Mouse (Mus musculus): ENCODE measurements around the gene Mex3d. TPM values are rescaled to one million over a fixed set of nuclear protein-coding genes. Genes with fewer than 3 reads are reported as not detected.
A peak's percentile ranks its signal among the peaks of the same experiment; 100 is the strongest.

Mex3d gene
- total and polyA plus RNA-seq, 3 experiments, result 15.6 to 18.8 TPM; not detected in 1

DNA sequence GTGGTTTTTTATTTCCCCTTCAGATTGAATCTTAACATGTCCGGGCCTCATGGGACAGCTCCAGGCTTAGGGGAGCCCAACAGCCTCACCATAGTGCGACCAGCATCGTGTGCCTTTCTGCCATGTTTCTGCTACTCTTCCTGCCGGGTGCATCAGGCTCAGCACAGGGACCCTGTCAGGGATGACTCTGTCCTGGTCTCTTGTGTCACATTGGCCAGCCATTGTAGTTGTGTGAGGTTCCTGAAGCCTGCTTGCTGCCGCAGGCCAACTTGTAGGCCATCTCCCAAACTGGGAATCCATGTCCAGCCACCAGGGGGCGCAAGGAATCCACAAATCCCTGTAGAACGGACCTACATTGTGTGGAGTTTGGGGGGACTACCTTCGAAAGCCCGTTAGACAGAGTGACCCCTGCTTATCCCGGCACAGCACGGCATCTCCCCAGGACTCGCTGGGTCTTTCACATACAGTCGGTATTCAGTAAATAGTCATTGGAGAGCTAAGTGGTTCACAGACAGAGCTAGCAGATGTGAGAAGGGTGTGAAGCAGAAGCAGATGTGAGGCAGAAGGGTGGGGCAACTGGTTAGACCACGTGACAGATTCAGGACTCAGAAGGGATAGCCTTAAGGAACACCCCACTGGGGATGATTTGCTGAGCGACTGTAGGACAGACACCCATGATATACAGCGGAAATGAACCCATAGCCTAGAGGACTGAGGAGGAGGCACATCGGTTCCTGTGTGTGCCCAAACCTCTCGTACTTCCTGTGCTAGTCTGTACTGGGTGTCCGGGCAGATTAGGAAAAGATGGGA lies 47.3 kb downstream of the Mex3d start:
- Histone ChIP-seq H3K27me3 (ENCODE audit: control insufficient read depth in 1 of 2, insufficient read depth in 2 of 2, low read length in 2 of 2) (no peaks in the 10 kb centered on the region), H3K9me3 (replicated peaks; ENCODE audit: insufficient read depth, low read length) (no peaks in the 10 kb centered on the region), H3K4me3 (ENCODE audit: control insufficient read depth in 1 of 2, insufficient read depth in 1 of 2, low read depth in 2 of 2, low read length in 2 of 2) (no peak overlapping the region), H3K36me3 (ENCODE audit: control insufficient read depth in 1 of 2, insufficient read depth in 2 of 2, low read length in 2 of 2) (peaks cover 0 to 7% of the 10 kb centered on the region in 2 experiments; a peak in 3 of 4 replicates), H3K79me2 (ENCODE audit: control insufficient read depth, insufficient read depth, low read length, poor library complexity) (no peaks in the 10 kb centered on the region), H3K27ac (ENCODE audit: control insufficient read depth, low read depth, low read length) (no peak overlapping the region), H3K9ac (ENCODE audit: control insufficient read depth, low read depth, low read length, poor library complexity, severe bottlenecking) (no peak overlapping the region), H3K4me1 (ENCODE audit: control insufficient read depth in 1 of 2, insufficient read depth in 2 of 2, low read length in 2 of 2) (peaks cover 4 to 18% of the 10 kb centered on the region in 2 experiments)
- DNase-seq (ENCODE audit: low read depth, low spot score), result peak; percentile 89
- TF ChIP-seq USF1 (IDR thresholded peaks at IDR 0.05; ENCODE audit: low read depth, low read length) (peak; percentile 88), CHD1 (IDR thresholded peaks at IDR 0.05; ENCODE audit: low read depth, low read length) (no peak), HCFC1 (IDR thresholded peaks at IDR 0.05; ENCODE audit: low read depth, low read length) (no peak), BHLHE40 (IDR thresholded peaks at IDR 0.05; ENCODE audit: borderline replicate concordance, low read depth, low read length) (no peak), EP300 (IDR thresholded peaks at IDR 0.05; ENCODE audit: low read depth in 1 of 2, low read length in 2 of 2) (no peak), NELFE (IDR thresholded peaks at IDR 0.05; ENCODE audit: low read depth, low read length) (no peak), TAL1 (IDR thresholded peaks at IDR 0.05; ENCODE audit: low read length) (no peak), ZKSCAN1 (IDR thresholded peaks at IDR 0.05; ENCODE audit: low read depth, low read length) (no peak), NRF1 (IDR thresholded peaks at IDR 0.05; ENCODE audit: insufficient read depth, low read depth, low read length, poor library complexity, severe bottlenecking) (no peak), MYB (IDR thresholded peaks at IDR 0.05; ENCODE audit: low read depth, low read length) (no peak), SMC3 (IDR thresholded peaks at IDR 0.05; ENCODE audit: low read depth, low read length) (peak; percentile 88), JUND (IDR thresholded peaks at IDR 0.05; ENCODE audit: low read depth, low read length) (no peak), RCOR1 (IDR thresholded peaks at IDR 0.05; ENCODE audit: low read depth, low read length) (no peak), POLR2AphosphoS5 (IDR thresholded peaks at IDR 0.05; ENCODE audit: borderline replicate concordance, low read depth, low read length) (no peak), E2F4 (IDR thresholded peaks at IDR 0.05; ENCODE audit: borderline replicate concordance, low read depth, low read length) (no peak), TBP (IDR thresholded peaks at IDR 0.05; ENCODE audit: low read depth, low read length) (no peak), ELF1 (IDR thresholded peaks at IDR 0.05; ENCODE audit: low read depth, low read length) (no peak), POLR2A (IDR thresholded peaks at IDR 0.05; ENCODE audit: control insufficient read depth in 1 of 2, insufficient read depth in 1 of 2, low read depth in 1 of 2, low read length in 2 of 2, poor library complexity in 1 of 2) (no peak), TCF12 (IDR thresholded peaks at IDR 0.05; ENCODE audit: low read depth, low read length) (no peak), MAX (IDR thresholded peaks at IDR 0.05; ENCODE audit: low read length) (peak; percentile 70; the same call in 1 of the 2 replicates), ZC3H11A (IDR thresholded peaks at IDR 0.05; ENCODE audit: low read depth, low read length) (peak; percentile 65), MAFK (IDR thresholded peaks at IDR 0.05; ENCODE audit: borderline replicate concordance, low read depth, low read length) (no peak), ETS1 (IDR thresholded peaks at IDR 0.05; ENCODE audit: low read depth, low read length) (no peak), CTCF (IDR thresholded peaks at IDR 0.05 in 2 of 3, conservative IDR thresholded peaks at IDR 0.05 in 1 of 3; ENCODE audit: control insufficient read depth in 1 of 3, insufficient read depth in 1 of 3, low read depth in 2 of 3, low read length in 3 of 3, poor library complexity in 1 of 3, severe bottlenecking in 1 of 3) (peak; percentile 90 to 94 (median 94)), KAT2A (conservative IDR thresholded peaks at IDR 0.05; ENCODE audit: low read depth, low read length) (no peak), MAZ (IDR thresholded peaks at IDR 0.05; ENCODE audit: low read depth, low read length) (no peak; the same call in 1 of the 2 replicates), CHD2 (IDR thresholded peaks at IDR 0.05; ENCODE audit: low read length) (no peak), MXI1 (IDR thresholded peaks at IDR 0.05; ENCODE audit: low read depth, low read length) (0 out of 2 replicates have a peak, but pooled peaks have one; percentile 17), ZMIZ1 (IDR thresholded peaks at IDR 0.05; ENCODE audit: low read depth, low read length) (no peak), GATA1 (IDR thresholded peaks at IDR 0.05; ENCODE audit: low read depth, low read length) (no peak), MYC (IDR thresholded peaks at IDR 0.05; ENCODE audit: low read depth, low read length) (0 out of 2 replicates have a peak, but pooled peaks have one; percentile 45), GABPA (IDR thresholded peaks at IDR 0.05; ENCODE audit: low read depth, low read length) (no peak), USF2 (IDR thresholded peaks at IDR 0.05; ENCODE audit: borderline replicate concordance in 1 of 2, insufficient read depth in 1 of 2, low read depth in 1 of 2, low read length in 2 of 2) (peak in 1 of 2 experiments; percentile 45; a peak in 1 of 4 replicates), ZNF384 (IDR thresholded peaks at IDR 0.05; ENCODE audit: low read depth, low read length) (no peak), POLR2AphosphoS2 (IDR thresholded peaks at IDR 0.05; ENCODE audit: low read length) (0 out of 2 replicates have a peak, but pooled peaks have one; percentile 21), UBTF (IDR thresholded peaks at IDR 0.05; ENCODE audit: borderline replicate concordance, insufficient read depth, low read depth, low read length) (no peak)
